Mouse (Mus musculus): ENCODE data around the gene Erich3.

DNA sequence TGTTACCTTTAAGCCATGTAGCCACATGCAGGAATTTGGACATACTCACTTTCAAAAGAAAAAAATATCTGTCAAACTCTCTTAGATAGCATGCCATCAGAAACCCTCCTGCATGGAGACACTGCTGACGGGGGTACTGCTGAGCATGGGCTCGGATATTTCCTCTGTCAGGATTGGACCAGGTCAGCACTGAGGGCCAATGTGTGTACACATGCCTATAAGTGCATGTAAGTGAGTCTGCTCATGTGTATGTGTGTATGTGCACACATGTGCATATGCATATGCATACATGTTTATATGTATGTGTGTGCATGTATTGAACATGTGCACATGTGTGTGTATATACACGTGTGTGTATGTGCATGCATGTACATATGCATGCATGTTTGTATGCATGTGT, 124.0 kb downstream of the Erich3 start:
- TF ChIP-seq CTCF (IDR thresholded peaks at IDR 0.05; ENCODE audit: extremely low read depth, insufficient read depth, low read length) (no peak), POLR2A (IDR thresholded peaks at IDR 0.05; ENCODE audit: extremely low read depth, insufficient read depth, low read length) (no peak)
